Mouse (Mus musculus) liver, embryonic 16.5 days (tissue): ENCODE measurements around the gene Ero1lb. TPM values are rescaled to one million over a fixed set of nuclear protein-coding genes. Genes with fewer than 3 reads are reported as not detected.
"Not testable (repeated sequence)": the region's sequence is repeated elsewhere in the genome, so short reads cannot be mapped to it uniquely, and the experiment has no call there.

Experiments used
- ATAC-seq: fragments of 200-750 bp; cut with Nextera tagmentation; 2 replicates; pipeline ENCODE4 v1.8.0; 2017; ENCODE audit warnings: low read depth, mild to moderate bottlenecking, moderate number of reproducible peaks, moderate library complexity
- H3K27ac ChIP-seq: fragments of 300-500 bp; sonication (generic); 2 replicates; pipeline ENCODE4 v1.5.1; 2014; ENCODE audit warnings: mild to moderate bottlenecking, low read length
- H3K27me3 ChIP-seq: fragments of 300-500 bp; sonication (generic); 2 replicates; pipeline ENCODE4 v1.6.1; 2014; ENCODE audit warnings: low read depth, low read length, mixed read lengths; ENCODE audit not compliant: control insufficient read depth, insufficient read depth
- H3K36me3 ChIP-seq: fragments of 300-500 bp; sonication (generic); 2 replicates; pipeline ENCODE4 v1.6.1; 2014; ENCODE audit warnings: mild to moderate bottlenecking; ENCODE audit not compliant: control insufficient read depth, insufficient read depth
- H3K4me1 ChIP-seq: fragments of 300-500 bp; sonication (generic); 2 replicates; pipeline ENCODE4 v1.6.1; 2014; ENCODE audit warnings: low read depth, low read length, mixed read lengths; ENCODE audit not compliant: control insufficient read depth
- H3K4me2 ChIP-seq: fragments of 300-500 bp; sonication (generic); 2 replicates; pipeline ENCODE4 v1.6.1; 2014; ENCODE audit warnings: low read depth, low read length, mixed read lengths
- H3K4me3 ChIP-seq: fragments of 300-500 bp; sonication (generic); 2 replicates; pipeline ENCODE4 v1.5.1; 2014; ENCODE audit warnings: low read depth, mild to moderate bottlenecking, low read length
- H3K9ac ChIP-seq: fragments of 300-500 bp; sonication (generic); 2 replicates; pipeline ENCODE4 v1.6.1; 2014; ENCODE audit warnings: low read depth, low read length
- H3K9me3 ChIP-seq: fragments of 300-500 bp; sonication (generic); replicated peaks from 2 replicates; pipeline ENCODE4 v1.6.1; 2016; ENCODE audit warnings: low read length; ENCODE audit not compliant: control insufficient read depth
- WGBS: fragments of 180-500 bp; shearing (Covaris S2); extraction: QIAGEN DNeasy Blood & Tissue Kit; methylation state at CpG from one replicate; pipeline ENCODE4 v1.1.7; 2014; ENCODE audit not compliant: insufficient replicate concordance; 5-methylcytosine and 5-hydroxymethylcytosine counted together
- polyA plus RNA-seq: library from polyadenylated mRNA; unstranded; fragments of >200 nt; fragmentation: Nextera tagmentation; extraction: Ambion mirVana; gene quantifications from 2 replicates; pipeline ENCODE4 v1.2.1, GENCODE M21; 2015

Ero1lb gene
- polyA plus RNA-seq, 1 experiment from 2014 or later: 3.7 TPM

DNA sequence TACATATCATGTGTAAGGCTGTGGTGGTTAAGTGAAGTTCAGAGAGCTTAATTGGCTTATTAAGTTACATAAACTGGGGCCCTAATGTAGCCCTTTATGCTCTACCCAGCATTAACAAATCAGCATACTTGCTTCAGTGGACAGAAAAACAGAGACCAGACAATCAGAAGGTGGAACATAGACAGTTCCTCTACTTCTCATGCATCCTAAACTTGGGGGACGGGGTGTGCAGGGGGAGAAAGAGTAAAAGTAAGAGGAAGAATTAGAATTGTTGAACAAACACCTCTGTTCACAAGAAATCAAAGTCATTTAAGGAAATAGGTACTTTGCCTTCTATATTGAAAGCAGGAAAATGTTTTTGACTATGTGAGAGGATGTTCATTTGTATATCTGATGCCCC lies 2.3 kb downstream of the Ero1lb start:
- ATAC-seq: no peak
- Histone ChIP-seq H3K27me3 (peaks cover 4% of the 10 kb centered on the region; the same call in 1 of the 2 replicates), H3K9ac (no peak overlapping the region), H3K4me1 (peaks cover 8% of the 10 kb centered on the region), H3K9me3 (no peaks in the 10 kb centered on the region), H3K4me2 (no peak overlapping the region), H3K4me3 (no peak overlapping the region), H3K27ac (no peak overlapping the region), H3K36me3 (no peaks in the 10 kb centered on the region)
- WGBS: 57% methylated on average over 1 of the region's 1 CpGs

- Histone ChIP-seq H3K36me3 (no peaks in the 10 kb centered on the region), H3K4me2 (no peak overlapping the region), H3K27me3 (peaks cover 4% of the 10 kb centered on the region; the same call in 1 of the 2 replicates), H3K4me3 (no peak overlapping the region), H3K27ac (no peak overlapping the region), H3K4me1 (peaks cover 8% of the 10 kb centered on the region), H3K9me3 (no peaks in the 10 kb centered on the region), H3K9ac (no peak overlapping the region)
- ATAC-seq: no peak
- 51% methylated on average over 9 of the region's 9 CpGs for WGBS
Measured at GRCm38 (mm10) chr13:12568597-12569469, 3.2 kb downstream of the Ero1lb start.

DNA sequence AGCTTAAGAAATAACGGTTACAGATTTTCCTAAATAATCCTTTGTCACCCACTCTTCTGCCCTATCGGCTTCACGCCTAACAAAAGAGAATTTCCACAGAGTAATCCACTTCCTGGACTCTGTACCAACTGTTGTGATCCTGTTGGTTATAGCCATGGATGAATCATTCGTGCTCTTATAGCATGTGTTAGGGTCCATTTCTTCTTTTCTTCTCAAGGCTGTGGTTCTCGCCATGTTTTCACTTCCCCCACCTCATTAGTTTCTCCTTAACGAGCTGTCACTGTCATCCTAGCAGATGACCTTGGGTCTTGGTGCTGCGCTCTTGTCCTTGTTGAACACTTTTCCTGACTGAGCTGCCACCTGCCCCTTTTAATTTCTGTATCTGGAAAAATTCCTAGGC lies 4.1 kb downstream of the Ero1lb start:
- Histone ChIP-seq H3K27ac (no peak overlapping the region), H3K4me2 (no peak overlapping the region), H3K9me3 (no peaks in the 10 kb centered on the region), H3K27me3 (peaks cover 4% of the 10 kb centered on the region; the same call in 1 of the 2 replicates), H3K9ac (no peak overlapping the region), H3K4me3 (no peak overlapping the region), H3K4me1 (peaks cover 8% of the 10 kb centered on the region), H3K36me3 (no peaks in the 10 kb centered on the region)
- no peak for ATAC-seq
- 61% methylated on average over 7 of the region's 7 CpGs for WGBS

DNA sequence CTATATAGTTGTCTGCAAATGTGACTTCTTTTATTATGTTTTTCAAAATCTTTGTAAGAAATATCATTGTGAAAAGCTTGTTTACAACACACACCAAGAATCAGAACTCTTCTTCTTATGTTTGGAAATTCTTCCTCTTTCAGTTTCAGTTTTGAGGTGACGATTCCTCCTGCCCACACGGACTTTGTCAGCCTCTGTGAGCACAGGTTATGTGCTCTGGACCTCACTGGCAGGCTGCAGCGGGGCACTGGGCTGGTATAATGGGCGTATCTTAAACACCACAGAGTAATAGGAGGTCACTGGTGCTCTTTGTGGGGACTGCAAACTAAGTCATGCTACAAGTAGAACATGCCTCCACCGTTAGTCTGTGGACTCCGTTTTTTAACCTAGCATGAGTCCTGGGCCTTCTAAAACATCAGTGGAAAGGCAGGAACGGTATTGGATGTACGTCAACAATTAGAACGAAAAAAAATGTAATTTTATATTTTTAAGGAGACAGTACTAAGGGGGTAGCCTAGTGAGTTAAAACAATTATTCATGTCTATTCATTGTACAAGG lies 9.4 kb downstream of the Ero1lb start:
- Histone ChIP-seq H3K4me2 (peak overlapping the region; percentile 33; the same call in 1 of the 2 replicates), H3K36me3 (no peaks in the 10 kb centered on the region), H3K4me1 (no peaks in the 10 kb centered on the region; the same call in 1 of the 2 replicates), H3K9ac (no peak overlapping the region), H3K9me3 (no peaks in the 10 kb centered on the region), H3K27me3 (no peaks in the 10 kb centered on the region), H3K27ac (no peak overlapping the region), H3K4me3 (peak overlapping the region; percentile 19; the same call in 1 of the 2 replicates)
- ATAC-seq: peak; percentile 37; the same call in 1 of the 2 replicates
- 48% methylated on average over 9 of the region's 9 CpGs for WGBS

DNA sequence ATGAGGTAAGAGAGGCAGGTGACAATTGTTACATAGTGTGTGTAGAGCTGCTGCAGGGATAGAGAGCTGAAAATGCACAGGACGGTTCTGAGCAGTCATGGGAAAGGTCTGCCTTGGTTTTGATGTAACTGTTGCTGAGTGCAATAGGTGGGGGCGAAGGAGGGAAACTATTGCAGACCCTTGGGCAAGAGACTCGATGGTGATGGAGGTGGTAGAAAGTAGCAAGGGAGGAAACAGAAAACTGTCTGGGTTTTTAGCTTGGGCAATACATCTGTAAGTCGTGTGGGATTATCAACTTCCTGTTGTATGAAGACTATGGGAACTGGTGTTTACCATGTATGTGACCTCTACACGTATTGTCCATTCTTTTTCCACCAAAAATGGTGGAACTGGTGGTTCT lies 12.5 kb downstream of the Ero1lb start:
- Histone ChIP-seq H3K4me2 (no peak overlapping the region), H3K9me3 (no peaks in the 10 kb centered on the region), H3K27me3 (no peaks in the 10 kb centered on the region), H3K9ac (no peak overlapping the region), H3K4me3 (no peak overlapping the region), H3K27ac (no peak overlapping the region), H3K36me3 (no peaks in the 10 kb centered on the region), H3K4me1 (no peaks in the 10 kb centered on the region; the same call in 1 of the 2 replicates)
- ATAC-seq: no peak
- WGBS: 43% methylated on average over 5 of the region's 5 CpGs

- Histone ChIP-seq H3K4me1 (no peaks in the 10 kb centered on the region), H3K4me2 (no peak overlapping the region), H3K9me3 (no peaks in the 10 kb centered on the region), H3K36me3 (no peaks in the 10 kb centered on the region), H3K27me3 (no peaks in the 10 kb centered on the region), H3K27ac (no peak overlapping the region), H3K4me3 (no peak overlapping the region), H3K9ac (no peak overlapping the region)
- no peak for ATAC-seq
- 4% methylated on average over 3 of the region's 3 CpGs for WGBS
Measured at GRCm38 (mm10) chr13:12589003-12589402, 23.3 kb downstream of the Ero1lb start.

GRCm38 (mm10) chr13:12597075-12597474 lies 31.4 kb downstream of the Ero1lb start:
- ATAC-seq, H3K4me3 ChIP-seq, H3K36me3 ChIP-seq, H3K9me3 ChIP-seq, H3K27ac ChIP-seq, H3K9ac ChIP-seq, H3K4me2 ChIP-seq, H3K27me3 ChIP-seq, H3K4me1 ChIP-seq: not testable (repeated sequence)
- 73% methylated on average over 3 of the region's 4 CpGs for WGBS

- not testable (repeated sequence) for H3K27ac ChIP-seq, H3K4me1 ChIP-seq, H3K9ac ChIP-seq, H3K36me3 ChIP-seq, H3K4me3 ChIP-seq, ATAC-seq, H3K27me3 ChIP-seq, H3K9me3 ChIP-seq, H3K4me2 ChIP-seq
Measured at GRCm38 (mm10) chr13:12610206-12610605, 44.5 kb downstream of the Ero1lb start.

GRCm38 (mm10) chr13:12614026-12614425 lies 48.4 kb downstream of the Ero1lb start:
- H3K27me3 ChIP-seq, H3K4me2 ChIP-seq, H3K27ac ChIP-seq, ATAC-seq, H3K9me3 ChIP-seq, H3K9ac ChIP-seq, H3K4me3 ChIP-seq, H3K4me1 ChIP-seq, H3K36me3 ChIP-seq: not testable (repeated sequence)
- 67% methylated on average over 5 of the region's 6 CpGs for WGBS
